Mouse (Mus musculus): ENCODE measurements at regions not wholly inside any gene's neighbourhood (a gene's known extent, or its start where the extent isn't known, plus 50 kb on each side); places are given as distances from the start of the nearest gene placed in this dataset.

GRCm38 (mm10) chr12:99039497-99040322 lies 119.3 kb downstream of the Ttc8 start:
- DNase-seq, result no peak

- no peak for DNase-seq
Observed at GRCm38 (mm10) chr12:99041606-99042005, 121.2 kb downstream of the Ttc8 start.

GRCm38 (mm10) chr12:99042918-99043862 lies 122.8 kb downstream of the Ttc8 start:
- DNase-seq, result no peak

- no peak for DNase-seq
Observed at GRCm38 (mm10) chr12:99044477-99044876, 124.1 kb downstream of the Ttc8 start.

GRCm38 (mm10) chr12:99050426-99050825 lies 130.1 kb downstream of the Ttc8 start:
- DNase-seq, result no peak

- no peak for DNase-seq
Observed at GRCm38 (mm10) chr12:99052599-99052998, 132.2 kb downstream of the Ttc8 start.

GRCm38 (mm10) chr12:99057521-99057920 lies 137.1 kb downstream of the Ttc8 start:
- no peak for DNase-seq

- DNase-seq, result no peak
Observed at GRCm38 (mm10) chr12:99058916-99059315, 138.5 kb downstream of the Ttc8 start.

GRCm38 (mm10) chr12:99059491-99059890 lies 139.1 kb downstream of the Ttc8 start:
- DNase-seq, result no peak

GRCm38 (mm10) chr12:99060702-99061101 lies 140.3 kb downstream of the Ttc8 start:
- DNase-seq, result no peak

- DNase-seq, result no peak
Observed at GRCm38 (mm10) chr12:99063441-99063840, 143.1 kb downstream of the Ttc8 start.

- DNase-seq, result no peak
Observed at GRCm38 (mm10) chr12:99063885-99064284, 143.5 kb downstream of the Ttc8 start.

- DNase-seq, result no peak
Observed at GRCm38 (mm10) chr12:99067962-99068361, 147.6 kb downstream of the Ttc8 start.

- no peak for DNase-seq
Observed at GRCm38 (mm10) chr12:99073766-99074165, 153.4 kb downstream of the Ttc8 start.

- DNase-seq, result no peak
Observed at GRCm38 (mm10) chr12:99077366-99077765, 157.0 kb downstream of the Ttc8 start.

GRCm38 (mm10) chr12:99079873-99080272 lies 159.5 kb downstream of the Ttc8 start:
- DNase-seq, result no peak

GRCm38 (mm10) chr12:99083616-99084015 lies 163.2 kb downstream of the Ttc8 start:
- DNase-seq, result peak; percentile 28

- DNase-seq, result peak; percentile 83
Observed at GRCm38 (mm10) chr12:99084144-99084543, 163.8 kb downstream of the Ttc8 start.

GRCm38 (mm10) chr12:99087286-99087685 lies 166.9 kb downstream of the Ttc8 start:
- DNase-seq, result no peak

- no peak for DNase-seq
Observed at GRCm38 (mm10) chr12:99091770-99092169, 171.4 kb downstream of the Ttc8 start.

- no peak for DNase-seq
Observed at GRCm38 (mm10) chr12:99093151-99093550, 172.8 kb downstream of the Ttc8 start.

- DNase-seq, result no peak
Observed at GRCm38 (mm10) chr12:99093989-99094388, 173.6 kb downstream of the Ttc8 start.

GRCm38 (mm10) chr12:99096930-99097617 lies 176.7 kb downstream of the Ttc8 start:
- DNase-seq, result peak; percentile 90
